11 mouse cellular contexts compared by ENCODE assay signal in genomic region chr14:121371911-121372820, GRCm38 (mm10). TPM values are rescaled to one million over a fixed set of nuclear protein-coding genes. Genes with fewer than 3 reads are reported as not detected.
DNase-seq lines count a peak whose midpoint lies in the region; ATAC-seq and TF ChIP-seq lines count a peak whose summit lies in the region.
"Had no signal": no experiment of that assay in that cellular context is flagged by ENCODE, and none has a peak within 500 bp of the region (broad histone marks: within the 10 kb centered on the region; RNA-seq: fewer than 3 reads in every experiment).

No protein-coding gene starts in this region.

- H3K9ac ChIP-seq in liver, embryonic 14.5 days (replicated peaks), result no peak overlapping the region
- H3K9ac ChIP-seq: forebrain, embryonic 12.5 days; lung, embryonic 14.5 days had no signal

- peak overlapping the region; percentile 15 for H3K4me2 ChIP-seq in liver, embryonic 14.5 days (ENCODE audit: low read depth)
- H3K4me2 ChIP-seq: forebrain, embryonic 12.5 days; lung, embryonic 14.5 days had no signal

- H3K36me3 ChIP-seq in thymus, adult 2 months (ENCODE audit: control insufficient read depth, insufficient read depth, low read length), result no peaks in the 10 kb centered on the region
- peaks cover 23% of the 10 kb centered on the region for H3K36me3 ChIP-seq in liver, embryonic 14.5 days (replicated peaks; ENCODE audit: control insufficient read depth, insufficient read depth, low read depth)
- H3K36me3 ChIP-seq in midbrain, embryonic 10.5 days, result peaks cover 45% of the 10 kb centered on the region

- no peak for ATAC-seq in liver, embryonic 14.5 days (ENCODE audit: insufficient read depth)
- ATAC-seq in erythroid progenitor cell, adult 5-6 weeks (replicated peaks; ENCODE audit: low FRiP score, poor library complexity, severe bottlenecking), result no peak

- no peak for TF ChIP-seq POLR2A in thymus, adult 2 months (IDR thresholded peaks at IDR 0.05; ENCODE audit: control insufficient read depth, extremely low read depth, insufficient read depth, low read length, poor library complexity)

- no peak overlapping the region for H3K4me3 ChIP-seq in thymus, adult 2 months (ENCODE audit: control insufficient read depth, insufficient read depth, low read length)
- no peak overlapping the region for H3K4me3 ChIP-seq in liver, embryonic 14.5 days (ENCODE audit: insufficient read depth in 1 of 2, low read depth in 2 of 2, low read length in 2 of 2)
- no peak overlapping the region for H3K4me3 ChIP-seq in midbrain, embryonic 10.5 days
- H3K4me3 ChIP-seq: forebrain, embryonic 12.5 days had no signal

- H3K4me1 ChIP-seq in thymus, adult 2 months (replicated peaks; ENCODE audit: control insufficient read depth, insufficient read depth, low read length), result peaks cover 52% of the 10 kb centered on the region
- H3K4me1 ChIP-seq in liver, embryonic 14.5 days (replicated peaks; ENCODE audit: control insufficient read depth in 2 of 2, insufficient read depth in 2 of 2, low read length in 1 of 2), result peaks cover 55 to 68% of the 10 kb centered on the region in 2 experiments
- H3K4me1 ChIP-seq in midbrain, embryonic 10.5 days, result peaks cover 41% of the 10 kb centered on the region

- no peaks in the 10 kb centered on the region for H3K27me3 ChIP-seq in thymus, adult 2 months (ENCODE audit: control insufficient read depth, insufficient read depth, low read length)
- H3K27me3 ChIP-seq in liver, embryonic 14.5 days (ENCODE audit: control insufficient read depth, insufficient read depth, low read length), result no peaks in the 10 kb centered on the region
- no peaks in the 10 kb centered on the region for H3K27me3 ChIP-seq in midbrain, embryonic 10.5 days (ENCODE audit: low read depth, poor library complexity, severe bottlenecking)
- H3K27me3 ChIP-seq: forebrain, embryonic 12.5 days had no signal

- no peak for TF ChIP-seq EP300 in liver, embryonic 14.5 days (IDR thresholded peaks at IDR 0.05; ENCODE audit: low read depth)

- peak; percentile 56 for DNase-seq in adrenal gland, adult 8-10 months
- DNase-seq in adrenal gland, postnatal 10 days, result no peak
- no peak for DNase-seq in thymus, adult 2 months
- DNase-seq in thymus, postnatal 25 days, result no peak
- DNase-seq in liver, embryonic 14.5 days (ENCODE audit: low read depth in 3 of 3, low spot score in 3 of 3), result no peak
- DNase-seq in midbrain, embryonic 10.5 days (ENCODE audit: low spot score), result no peak
- no peak for DNase-seq in cerebellum, adult 11 months
- DNase-seq: lung, embryonic 14.5 days; thymus, adult 18-20 months had no signal

- H3K9me3 ChIP-seq in liver, embryonic 14.5 days (ENCODE audit: control insufficient read depth, low read length), result no peaks in the 10 kb centered on the region
- H3K9me3 ChIP-seq in midbrain, embryonic 10.5 days (replicated peaks), result no peaks in the 10 kb centered on the region
- H3K9me3 ChIP-seq: forebrain, embryonic 12.5 days had no signal

- WGBS in thymus, adult 2 months, result 44% methylated on average over 5 of the region's 5 CpGs
- WGBS in liver, embryonic 14.5 days (ENCODE audit: insufficient replicate concordance), result 31% methylated on average over 5 of the region's 5 CpGs
- WGBS in midbrain, embryonic 10.5 days, result 91% methylated on average over 5 of the region's 5 CpGs

- H3K27ac ChIP-seq in thymus, adult 2 months (ENCODE audit: control insufficient read depth, insufficient read depth, low read length), result peak overlapping the region; percentile 32; the same call in 1 of the 2 replicates
- no peak overlapping the region for H3K27ac ChIP-seq in liver, embryonic 14.5 days
- H3K27ac ChIP-seq in midbrain, embryonic 10.5 days (replicated peaks), result no peak overlapping the region
- H3K27ac ChIP-seq: forebrain, embryonic 12.5 days had no signal

- TF ChIP-seq CTCF in thymus, adult 2 months (IDR thresholded peaks at IDR 0.05; ENCODE audit: borderline replicate concordance, control insufficient read depth, extremely low read depth, insufficient read depth, low read length, poor library complexity), result no peak
- TF ChIP-seq CTCF in liver, embryonic 14.5 days (IDR thresholded peaks at IDR 0.05; ENCODE audit: low read depth), result no peak

RNA-seq across cellular contexts. Expression of gene Stk24, which starts 7.6 kb away (rescaled TPM):
- 100 to 1,000 TPM; 100 to 130 (median 118) TPM for total RNA-seq in adrenal gland, adult 8-10 months (2022)
- total RNA-seq in adrenal gland, postnatal 10 days (2021), result 10 to 100 TPM; 82.8 to 91.1 TPM
- 54.9 and 57.1 TPM in 2 replicates for polyA plus RNA-seq in thymus, adult 2 months (2012; rRNA removed)
- 16.2 and 22.5 TPM in 2 replicates for polyA plus RNA-seq in liver, embryonic 14.5 days (2012; rRNA removed)
- polyA plus RNA-seq in liver, embryonic 14.5 days (2014; fragmentation: Nextera tagmentation; extraction: Ambion mirVana), result 31.0 and 36.7 TPM in 2 replicates
- 99.5 and 101 TPM in 2 replicates for total RNA-seq in erythroid progenitor cell, adult 5-6 weeks (2015; ENCODE audit: low replicate concordance)
- 62.0 and 77.4 TPM in 2 replicates for total RNA-seq in erythroid progenitor cell, adult 5-6 weeks (2017; ENCODE audit: low replicate concordance)
- polyA plus RNA-seq in midbrain, embryonic 10.5 days (2016; fragmentation: Nextera tagmentation; extraction: Ambion mirVana), result 35.0 and 36.8 TPM in 2 replicates
